Mouse (Mus musculus) E14TG2a.4 (cell line): ENCODE results near the gene Trpm3.

Source experiments
- H3K27me3 ChIP-seq: 2 replicates; pipeline ENCODE4 v1.6.1; 2014; ENCODE audit warnings: low read length, control low read depth; ENCODE audit not compliant: insufficient read depth
- H3K36me3 ChIP-seq: 2 replicates; pipeline ENCODE4 v1.6.1; 2014; ENCODE audit warnings: low read length, control low read depth; ENCODE audit not compliant: insufficient read depth
- H3K4me1 ChIP-seq: replicated peaks from 2 replicates; pipeline ENCODE4 v1.6.1; 2014; ENCODE audit warnings: low read depth, low read length, control low read depth
- H3K4me3 ChIP-seq: replicated peaks from 2 replicates; pipeline ENCODE4 v1.5.1; 2014; ENCODE audit warnings: mild to moderate bottlenecking, low read length
- H3K9me3 ChIP-seq: 2 replicates; pipeline ENCODE4 v1.6.1; 2014; ENCODE audit warnings: low read length, control low read depth
- CTCF ChIP-seq: conservative IDR thresholded peaks from 2 replicates; pipeline ENCODE4 v1.5.1; 2014; ENCODE audit warnings: low read length
- NANOG ChIP-seq: IDR thresholded peaks from 2 replicates; pipeline ENCODE4 v1.6.1; 2014; ENCODE audit warnings: borderline replicate concordance, low read length, mixed read lengths
- POU5F1 ChIP-seq: IDR thresholded peaks from 2 replicates; pipeline ENCODE4 v1.6.1; 2014; ENCODE audit warnings: low read length, borderline replicate concordance

Trpm3 gene

DNA sequence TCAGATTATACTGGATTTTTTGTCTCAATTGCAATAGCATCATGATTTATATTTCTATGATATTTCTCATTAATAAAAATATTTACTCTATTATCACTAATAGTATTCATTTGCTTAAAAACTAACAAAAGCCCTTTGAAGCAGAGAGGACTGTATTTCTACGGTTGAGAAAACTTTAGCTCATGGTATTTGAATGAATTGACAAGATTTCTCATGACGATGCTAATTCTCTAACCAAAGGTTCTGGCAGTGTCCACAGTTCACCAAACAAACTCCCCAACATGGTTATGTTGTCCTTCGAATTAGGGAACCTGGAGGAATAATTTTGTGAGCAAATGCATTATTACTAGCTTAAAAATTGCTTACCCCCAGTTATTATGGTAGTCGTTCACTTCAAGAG lies 526.6 kb downstream of the Trpm3 start:
- H3K4me1 ChIP-seq, result no peaks in the 10 kb centered on the region
- H3K27me3 ChIP-seq, result no peaks in the 10 kb centered on the region
- H3K36me3 ChIP-seq, result no peaks in the 10 kb centered on the region
- H3K4me3 ChIP-seq, result no peak overlapping the region
- no peaks in the 10 kb centered on the region for H3K9me3 ChIP-seq
- TF ChIP-seq CTCF (no peak), NANOG (no peak), POU5F1 (no peak)

DNA sequence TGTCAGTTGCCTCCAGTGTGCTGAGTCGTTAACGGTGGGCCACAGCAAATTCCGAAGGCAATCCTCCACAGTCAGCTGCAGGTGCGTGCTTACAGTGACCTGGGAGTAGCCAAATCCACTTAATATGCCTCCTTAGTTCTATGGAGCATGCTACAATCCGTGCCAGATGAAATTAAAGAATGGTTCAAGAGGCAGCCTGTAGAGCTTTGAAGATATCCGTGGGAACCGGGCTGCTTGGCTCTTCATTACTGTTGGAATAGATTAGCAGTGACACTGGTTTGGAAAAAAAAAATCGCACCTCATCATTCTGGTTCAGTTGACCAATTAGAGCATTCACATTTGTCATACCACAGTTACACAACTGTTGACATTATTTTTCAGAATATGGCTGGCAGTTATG lies 531.4 kb downstream of the Trpm3 start:
- Histone ChIP-seq H3K9me3 (no peaks in the 10 kb centered on the region), H3K27me3 (no peaks in the 10 kb centered on the region), H3K4me3 (no peak overlapping the region), H3K36me3 (no peaks in the 10 kb centered on the region), H3K4me1 (no peaks in the 10 kb centered on the region)
- TF ChIP-seq CTCF, result no peak
- no peak for TF ChIP-seq NANOG
- TF ChIP-seq POU5F1, result no peak

DNA sequence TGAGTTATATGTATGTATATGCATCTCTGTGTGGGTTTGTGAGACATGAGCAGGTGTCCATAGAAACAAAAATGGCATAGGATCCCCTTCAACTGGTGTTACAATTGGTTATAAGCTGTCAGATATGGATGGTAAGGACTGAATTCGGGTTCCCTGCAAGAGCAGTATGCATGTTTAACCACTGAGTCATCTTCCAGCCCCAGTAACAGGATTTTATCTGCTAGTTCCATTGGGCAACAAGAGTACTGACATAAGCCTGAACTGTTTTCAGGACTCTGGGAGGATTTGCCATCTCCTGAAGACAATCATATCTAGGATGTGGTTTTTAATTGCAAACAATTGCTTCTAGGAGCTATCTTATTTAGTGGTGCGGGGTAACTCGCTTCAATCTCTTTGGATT lies 534.0 kb downstream of the Trpm3 start:
- TF ChIP-seq POU5F1 (no peak), CTCF (no peak), NANOG (no peak)
- H3K27me3 ChIP-seq, result no peaks in the 10 kb centered on the region
- no peak overlapping the region for H3K4me3 ChIP-seq
- H3K4me1 ChIP-seq, result no peaks in the 10 kb centered on the region
- no peaks in the 10 kb centered on the region for H3K9me3 ChIP-seq
- no peaks in the 10 kb centered on the region for H3K36me3 ChIP-seq

DNA sequence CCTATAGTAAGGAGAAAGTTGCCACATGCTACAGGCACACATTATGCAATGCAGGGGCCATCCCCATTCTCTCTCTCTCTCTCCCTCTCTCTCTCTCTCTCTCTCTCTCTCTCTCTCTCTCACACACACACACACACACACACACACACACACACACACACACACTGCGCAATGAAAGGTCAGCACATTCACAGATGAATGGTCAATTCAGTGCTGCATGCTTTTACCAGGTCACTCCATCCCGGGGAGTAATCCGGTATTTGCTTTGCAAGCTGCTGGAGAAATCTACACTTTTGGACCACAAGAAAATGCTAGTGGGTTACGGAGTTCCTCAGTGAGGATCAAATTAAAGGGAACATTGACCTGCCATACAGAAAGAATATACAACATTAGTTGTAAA lies 537.4 kb downstream of the Trpm3 start:
- Histone ChIP-seq H3K27me3 (no peaks in the 10 kb centered on the region), H3K4me1 (no peaks in the 10 kb centered on the region), H3K36me3 (no peaks in the 10 kb centered on the region), H3K9me3 (no peaks in the 10 kb centered on the region), H3K4me3 (no peak overlapping the region)
- no peak for TF ChIP-seq POU5F1
- no peak for TF ChIP-seq NANOG

DNA sequence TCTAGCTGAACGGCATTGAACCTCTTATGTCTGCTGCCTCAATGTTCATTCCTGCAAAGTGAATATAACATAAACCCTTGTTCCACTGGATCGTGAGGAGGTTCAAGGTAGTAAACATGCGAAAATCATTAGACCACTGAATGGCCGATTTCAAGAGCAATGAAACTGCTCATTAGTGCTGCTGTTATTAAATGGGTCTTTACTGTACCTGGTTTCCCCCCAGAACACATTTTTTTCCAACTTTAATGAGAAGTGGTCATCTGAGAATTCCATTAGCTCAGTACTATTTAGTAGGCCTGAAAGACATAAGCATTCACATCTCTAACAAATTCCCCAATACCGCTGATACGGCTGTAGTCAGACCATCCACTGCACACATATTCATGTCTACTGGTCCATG lies 543.4 kb downstream of the Trpm3 start:
- H3K27me3 ChIP-seq, result no peaks in the 10 kb centered on the region
- H3K36me3 ChIP-seq, result no peaks in the 10 kb centered on the region
- no peaks in the 10 kb centered on the region for H3K4me1 ChIP-seq
- H3K9me3 ChIP-seq, result no peaks in the 10 kb centered on the region
- no peak for TF ChIP-seq NANOG
- TF ChIP-seq CTCF, result no peak
- TF ChIP-seq POU5F1, result no peak
- H3K4me3 ChIP-seq, result no peak overlapping the region

DNA sequence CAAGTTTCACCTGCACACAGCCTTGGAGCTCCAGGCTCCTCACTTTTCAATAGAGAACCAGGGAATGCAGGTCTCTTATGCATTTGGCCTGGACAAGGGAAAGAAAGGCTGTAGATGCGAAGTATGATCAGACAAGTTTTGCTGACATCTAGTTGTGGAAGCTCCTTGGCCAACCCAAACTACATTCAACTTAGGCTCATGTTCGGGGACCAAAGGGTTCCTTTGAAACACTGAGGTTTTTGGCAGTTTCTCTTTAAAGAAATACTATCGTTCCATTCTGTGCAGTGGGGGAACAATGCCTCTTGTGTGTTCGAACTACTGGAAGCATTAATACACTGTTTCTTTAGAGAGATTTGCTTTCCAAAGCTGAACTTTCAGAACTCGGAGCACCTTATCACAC lies 553.1 kb downstream of the Trpm3 start:
- H3K36me3 ChIP-seq, result no peaks in the 10 kb centered on the region
- H3K4me3 ChIP-seq, result no peak overlapping the region
- H3K27me3 ChIP-seq, result no peaks in the 10 kb centered on the region
- no peaks in the 10 kb centered on the region for H3K4me1 ChIP-seq
- TF ChIP-seq CTCF (no peak), POU5F1 (no peak), NANOG (no peak)
- no peaks in the 10 kb centered on the region for H3K9me3 ChIP-seq

DNA sequence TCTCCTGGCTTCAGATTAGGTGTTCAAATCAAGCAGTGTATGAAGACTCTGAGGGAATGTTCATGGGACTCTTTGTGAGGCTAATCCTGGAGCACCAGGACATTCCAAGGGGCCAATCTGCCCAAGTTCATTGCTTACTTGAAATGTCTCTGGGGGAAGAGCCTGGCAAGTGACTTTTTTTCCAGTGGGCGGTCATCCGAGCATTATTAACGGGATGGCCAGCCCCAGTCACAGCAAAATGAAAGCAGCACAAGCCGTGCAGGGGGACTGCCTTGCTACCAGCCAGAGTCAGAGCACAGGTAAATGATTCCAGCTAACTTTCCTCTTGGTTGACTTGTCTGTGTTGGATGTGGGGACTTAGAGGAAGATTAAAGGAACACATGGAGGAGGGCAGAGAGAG lies 553.7 kb downstream of the Trpm3 start:
- H3K9me3 ChIP-seq, result no peaks in the 10 kb centered on the region

DNA sequence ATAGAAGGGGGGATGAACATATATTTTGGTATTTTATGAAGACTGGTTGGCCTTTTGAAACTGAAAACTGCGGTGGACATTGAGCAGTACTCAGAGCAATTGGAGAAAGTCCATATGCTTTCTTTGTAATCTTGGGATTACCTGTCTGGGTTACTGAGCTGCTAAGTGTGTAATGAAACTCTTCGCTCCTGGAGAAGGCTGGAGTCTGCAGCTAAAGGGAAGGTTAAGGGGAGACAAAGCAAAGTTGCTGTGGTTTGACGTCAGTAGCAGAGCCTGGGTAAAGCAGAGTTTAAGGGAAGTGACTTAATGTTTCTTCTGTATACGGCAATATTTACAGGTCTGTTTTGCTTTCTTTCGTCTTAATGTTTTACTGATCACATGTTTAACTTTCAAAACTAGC lies 554.1 kb downstream of the Trpm3 start:
- TF ChIP-seq CTCF (no peak), NANOG (no peak), POU5F1 (no peak)
- Histone ChIP-seq H3K4me3 (no peak overlapping the region), H3K9me3 (no peaks in the 10 kb centered on the region), H3K36me3 (no peaks in the 10 kb centered on the region), H3K27me3 (no peaks in the 10 kb centered on the region), H3K4me1 (no peaks in the 10 kb centered on the region)

More for the DNA sequence above, 553.7 kb downstream of the Trpm3 start:
- Histone ChIP-seq H3K27me3 (no peaks in the 10 kb centered on the region), H3K4me1 (no peaks in the 10 kb centered on the region), H3K4me3 (no peak overlapping the region), H3K36me3 (no peaks in the 10 kb centered on the region)
- no peak for TF ChIP-seq POU5F1
- TF ChIP-seq CTCF, result no peak
- TF ChIP-seq NANOG, result no peak

DNA sequence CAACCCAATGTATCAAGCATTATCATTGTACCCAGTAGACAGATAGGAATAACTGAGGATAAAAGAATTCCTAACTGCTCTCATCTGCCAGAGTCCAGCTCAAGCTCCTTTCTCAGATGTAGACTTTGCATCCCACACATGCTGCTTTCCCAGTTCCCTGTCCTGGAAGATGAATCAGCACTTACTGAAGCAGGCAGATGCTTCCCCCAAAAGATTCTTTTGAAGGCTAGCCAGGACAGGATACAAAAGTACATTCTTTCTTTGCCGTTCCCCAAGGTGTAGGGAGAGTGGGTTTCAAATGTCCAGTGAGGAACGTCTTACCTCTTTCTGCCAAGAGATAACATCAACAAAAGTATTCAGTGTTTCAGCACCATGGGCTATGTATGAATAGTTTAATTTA lies 556.6 kb downstream of the Trpm3 start:
- TF ChIP-seq POU5F1 (no peak), NANOG (no peak), CTCF (no peak)
- no peaks in the 10 kb centered on the region for H3K27me3 ChIP-seq
- no peaks in the 10 kb centered on the region for H3K4me1 ChIP-seq
- H3K36me3 ChIP-seq, result no peaks in the 10 kb centered on the region
- no peak overlapping the region for H3K4me3 ChIP-seq
- H3K9me3 ChIP-seq, result no peaks in the 10 kb centered on the region

DNA sequence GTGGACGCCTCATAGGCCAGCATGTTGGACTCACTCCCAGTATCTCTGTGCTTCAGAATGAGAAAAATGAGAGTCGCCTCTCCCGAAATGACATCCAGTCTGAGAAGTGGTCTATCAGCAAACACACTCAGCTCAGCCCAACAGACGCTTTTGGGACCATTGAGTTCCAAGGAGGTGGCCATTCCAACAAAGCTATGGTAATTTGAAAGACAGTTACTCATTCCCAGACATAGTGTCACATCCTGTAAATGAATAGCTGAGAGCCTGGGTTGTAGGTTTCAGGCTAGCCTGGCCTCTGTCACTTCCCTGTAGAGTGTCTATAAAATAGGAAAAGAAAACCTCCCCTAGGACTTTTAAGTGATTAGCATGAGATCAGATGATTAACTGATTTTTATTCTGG lies 559.9 kb downstream of the Trpm3 start:
- TF ChIP-seq NANOG, result no peak
- no peak for TF ChIP-seq POU5F1
- TF ChIP-seq CTCF, result no peak
- Histone ChIP-seq H3K27me3 (no peaks in the 10 kb centered on the region), H3K4me1 (peaks cover 15% of the 10 kb centered on the region), H3K4me3 (no peak overlapping the region), H3K9me3 (no peaks in the 10 kb centered on the region), H3K36me3 (no peaks in the 10 kb centered on the region)
